Mouse (Mus musculus) myocyte (in vitro differentiated cells): ENCODE measurements around the gene Jup. TPM values are rescaled to one million over a fixed set of nuclear protein-coding genes. Genes with fewer than 3 reads are reported as not detected.
A peak's percentile ranks its signal among the peaks of the same experiment; 100 is the strongest.

Experiments used
- H3K27me3 ChIP-seq: one replicate; pipeline ENCODE4 v1.6.1; 2011; ENCODE audit not compliant: control insufficient read depth, insufficient read depth, insufficient read length
- H3K36me3 ChIP-seq: one replicate; pipeline ENCODE4 v1.6.1; 2011; ENCODE audit not compliant: control insufficient read depth, insufficient read depth
- H3K4me2 ChIP-seq: one replicate; pipeline ENCODE4 v1.6.1; 2011; ENCODE audit warnings: low read depth, control low read depth
- H3K4me3 ChIP-seq: one replicate; pipeline ENCODE4 v1.5.1; 2011; ENCODE audit warnings: mild to moderate bottlenecking, control low read depth, moderate library complexity
- H3K79me2 ChIP-seq: one replicate; pipeline ENCODE4 v1.6.1; 2011; ENCODE audit not compliant: control insufficient read depth, insufficient read depth
- H3ac ChIP-seq: one replicate; pipeline ENCODE4 v1.6.1; 2011; ENCODE audit not compliant: control insufficient read depth, insufficient read length
- CEBPB ChIP-seq: IDR thresholded peaks from 2 replicates; pipeline ENCODE4 v1.6.1; 2011; ENCODE audit warnings: mild to moderate bottlenecking, moderate library complexity; ENCODE audit not compliant: poor library complexity, insufficient read depth, severe bottlenecking
- E2F4 ChIP-seq: IDR thresholded peaks from one replicate; pipeline ENCODE4 v1.6.1; 2011; ENCODE audit warnings: mild to moderate bottlenecking, control low read depth, moderate library complexity; ENCODE audit not compliant: insufficient read depth
- MAX ChIP-seq: IDR thresholded peaks from one replicate; pipeline ENCODE4 v1.6.1; 2011; ENCODE audit warnings: low read depth, mild to moderate bottlenecking, control low read depth
- MYOD1 ChIP-seq, 3 experiments: IDR thresholded peaks; one replicate each; pipeline ENCODE4 v1.6.1; 2011; ENCODE audit warnings: control low read depth in 2 of 3, low read depth in 2 of 3, mild to moderate bottlenecking in 2 of 3, moderate library complexity in 1 of 3; ENCODE audit not compliant: insufficient read length in 2 of 3, control insufficient read depth in 1 of 3
- MYOG ChIP-seq, 3 experiments: IDR thresholded peaks; one replicate each; pipeline ENCODE4 v1.6.1; 2011; ENCODE audit warnings: control low read depth in 2 of 3, low read depth in 2 of 3, mild to moderate bottlenecking in 2 of 3; ENCODE audit not compliant: insufficient read length in 2 of 3, control insufficient read depth in 1 of 3, insufficient read depth in 1 of 3
- POLR2A ChIP-seq: IDR thresholded peaks from one replicate; pipeline ENCODE4 v1.6.1; 2011; ENCODE audit warnings: low read depth, mild to moderate bottlenecking, control low read depth, moderate library complexity; ENCODE audit not compliant: insufficient read length
- POLR2AphosphoS2 ChIP-seq: IDR thresholded peaks from one replicate; pipeline ENCODE4 v1.6.1; 2011; ENCODE audit warnings: low read depth, control low read depth; ENCODE audit not compliant: insufficient read length
- REST ChIP-seq: IDR thresholded peaks from one replicate; pipeline ENCODE4 v1.6.1; 2011; ENCODE audit warnings: mild to moderate bottlenecking, control low read depth, moderate library complexity; ENCODE audit not compliant: insufficient read depth, insufficient read length
- SRF ChIP-seq: IDR thresholded peaks from one replicate; pipeline ENCODE4 v1.6.1; 2011; ENCODE audit warnings: low read depth; ENCODE audit not compliant: control insufficient read depth, insufficient read length
- TCF12 ChIP-seq: IDR thresholded peaks from one replicate; pipeline ENCODE4 v1.6.1; 2011; ENCODE audit warnings: mild to moderate bottlenecking, control low read depth; ENCODE audit not compliant: poor library complexity, insufficient read depth, severe bottlenecking
- TCF3 ChIP-seq: IDR thresholded peaks from one replicate; pipeline ENCODE4 v1.6.1; 2011; ENCODE audit warnings: low read depth, control low read depth; ENCODE audit not compliant: insufficient read length
- USF1 ChIP-seq: IDR thresholded peaks from one replicate; pipeline ENCODE4 v1.6.1; 2011; ENCODE audit warnings: low read depth, mild to moderate bottlenecking, control low read depth, moderate library complexity
- polyA plus RNA-seq: library from polyadenylated mRNA; unstranded; fragments of >200 nt; fragmentation: generic; extraction: Trizol; gene quantifications from one replicate; pipeline ENCODE4 v1.2.1, GENCODE M21; 2012; ENCODE audit warnings: missing spikeins

The Jup gene
- polyA plus RNA-seq, 1 experiment, result 161 TPM

DNA sequence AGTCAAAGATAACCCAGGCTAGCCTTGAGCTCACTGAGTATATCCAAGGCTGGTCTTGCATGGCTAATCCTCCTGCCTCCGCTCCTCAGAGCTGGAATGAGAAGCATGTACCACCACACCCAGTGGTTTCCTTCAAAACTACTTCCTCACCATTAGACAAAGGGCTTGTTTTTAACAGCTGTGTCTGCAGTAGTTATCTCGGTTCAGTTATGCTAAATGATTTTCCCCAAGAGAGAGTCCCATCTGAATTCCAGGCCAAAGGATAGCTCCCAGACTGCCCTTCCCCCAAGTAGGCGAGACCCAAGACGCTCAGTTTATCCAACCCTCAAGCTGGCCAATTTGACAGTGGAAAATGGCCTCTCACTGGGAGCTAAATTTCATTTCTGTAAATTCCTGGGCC lies 21.6 kb downstream of the Jup start:
- no peak overlapping the region for H3K4me2 ChIP-seq
- H3K36me3 ChIP-seq, result peaks cover 60% of the 10 kb centered on the region
- H3ac ChIP-seq, result no peak overlapping the region
- H3K79me2 ChIP-seq, result no peaks in the 10 kb centered on the region
- no peak overlapping the region for H3K4me3 ChIP-seq
- H3K27me3 ChIP-seq, result no peaks in the 10 kb centered on the region
- TF ChIP-seq MYOG (IDR thresholded peaks at IDR 0.05; ENCODE audit: control insufficient read depth in 1 of 3, insufficient read depth in 1 of 3, insufficient read length in 2 of 3, low read depth in 2 of 3) (peak in 2 of 3 experiments; percentile 9 to 13), USF1 (no peak)

DNA sequence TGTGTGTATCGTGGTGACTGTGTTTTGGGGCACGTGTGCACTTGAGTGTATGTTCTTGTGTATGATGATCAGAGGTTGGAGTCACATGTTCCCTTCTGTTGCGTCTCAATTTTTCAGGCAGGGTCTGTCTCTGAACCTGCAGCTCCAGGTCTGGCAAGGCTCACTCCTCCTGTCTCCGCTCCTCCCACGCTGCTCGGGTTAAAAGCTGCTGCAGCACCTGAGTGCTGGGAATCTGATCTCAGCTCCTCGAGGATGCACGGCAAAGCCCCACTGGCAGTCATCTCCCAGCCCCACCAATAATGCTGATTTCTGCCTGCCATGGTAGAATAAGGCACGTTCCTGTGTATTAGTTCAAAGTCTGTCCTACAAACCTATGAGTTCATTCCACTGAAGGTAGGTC lies 22.4 kb downstream of the Jup start:
- Histone ChIP-seq H3ac (no peak overlapping the region), H3K36me3 (peaks cover 58% of the 10 kb centered on the region), H3K4me3 (no peak overlapping the region), H3K27me3 (no peaks in the 10 kb centered on the region), H3K4me2 (no peak overlapping the region), H3K79me2 (no peaks in the 10 kb centered on the region)
- no peak for TF ChIP-seq POLR2AphosphoS2
- TF ChIP-seq POLR2A, result no peak
- no peak for TF ChIP-seq MAX
- TF ChIP-seq SRF, result no peak
- TF ChIP-seq TCF12, result no peak
- TF ChIP-seq CEBPB, result no peak
- no peak for TF ChIP-seq REST
- no peak for TF ChIP-seq TCF3
- TF ChIP-seq E2F4, result no peak
- no peak for TF ChIP-seq USF1
- no peak for TF ChIP-seq MYOG (IDR thresholded peaks at IDR 0.05; ENCODE audit: control insufficient read depth in 1 of 3, insufficient read depth in 1 of 3, insufficient read length in 2 of 3, low read depth in 2 of 3)
- no peak for TF ChIP-seq MYOD1 (IDR thresholded peaks at IDR 0.05; ENCODE audit: control insufficient read depth in 1 of 3, insufficient read length in 2 of 3, low read depth in 2 of 3)

DNA sequence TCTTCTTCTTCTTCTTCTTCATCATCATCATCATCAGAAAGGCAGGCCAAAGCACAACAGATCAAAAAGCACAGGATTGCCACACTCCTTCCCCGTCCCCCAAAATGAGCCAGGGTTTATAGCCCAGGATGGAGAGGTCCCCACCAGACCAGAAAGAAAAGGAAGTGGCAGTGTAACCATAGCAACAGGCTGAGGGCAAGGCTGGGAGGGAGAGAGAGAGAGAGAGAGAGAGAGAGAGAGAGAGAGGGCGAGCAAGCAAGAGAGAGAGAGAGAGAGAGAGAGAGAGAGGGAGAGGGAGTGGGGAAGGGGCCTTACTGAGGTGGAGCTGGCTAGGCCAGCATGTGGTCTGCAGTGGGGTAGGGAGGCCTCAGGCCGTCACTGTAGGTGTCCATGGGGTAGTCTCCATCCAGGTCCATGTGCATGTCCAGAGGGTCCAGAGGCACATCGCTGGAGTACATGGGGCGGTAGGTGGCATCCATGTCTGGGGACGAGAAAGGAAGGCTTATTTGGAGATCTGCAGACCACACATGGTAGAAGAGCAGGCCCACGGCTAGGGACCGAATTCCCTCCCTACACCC lies 25.5 kb downstream of the Jup start:
- Histone ChIP-seq H3K4me3 (no peak overlapping the region), H3ac (no peak overlapping the region), H3K79me2 (no peaks in the 10 kb centered on the region), H3K27me3 (no peaks in the 10 kb centered on the region), H3K36me3 (peaks cover 44% of the 10 kb centered on the region), H3K4me2 (no peak overlapping the region)
- TF ChIP-seq MYOG (IDR thresholded peaks at IDR 0.05; ENCODE audit: control insufficient read depth in 1 of 3, insufficient read depth in 1 of 3, insufficient read length in 2 of 3, low read depth in 2 of 3), result no peak
- no peak for TF ChIP-seq MAX
- TF ChIP-seq SRF, result no peak
- no peak for TF ChIP-seq E2F4
- no peak for TF ChIP-seq MYOD1 (IDR thresholded peaks at IDR 0.05; ENCODE audit: control insufficient read depth in 1 of 3, insufficient read length in 2 of 3, low read depth in 2 of 3)
- no peak for TF ChIP-seq TCF12
- no peak for TF ChIP-seq POLR2AphosphoS2
- TF ChIP-seq USF1, result no peak

DNA sequence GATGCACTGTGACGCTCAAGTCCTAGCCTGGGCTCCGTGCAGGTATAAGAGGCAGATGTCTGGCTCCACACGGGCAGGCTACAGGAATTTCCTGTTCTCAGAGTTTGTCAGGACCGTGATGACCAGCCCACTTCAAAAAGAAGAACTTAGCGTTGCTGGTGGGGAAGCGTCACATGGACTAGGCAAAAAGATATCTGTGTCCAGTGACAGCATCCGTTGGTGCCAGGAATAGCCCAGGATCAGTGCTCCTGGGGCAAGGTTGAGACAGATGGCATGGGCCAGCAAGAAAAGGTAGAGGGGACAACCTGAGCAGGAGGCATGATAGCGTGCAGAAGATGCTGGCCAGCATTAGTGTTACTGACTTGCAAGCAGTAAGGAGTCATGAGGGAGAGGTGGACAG lies 27.7 kb downstream of the Jup start:
- H3K4me3 ChIP-seq, result no peak overlapping the region
- H3ac ChIP-seq, result no peak overlapping the region
- no peaks in the 10 kb centered on the region for H3K79me2 ChIP-seq
- peaks cover 23% of the 10 kb centered on the region for H3K36me3 ChIP-seq
- no peak for TF ChIP-seq TCF3
- no peak for TF ChIP-seq POLR2A
- no peak for TF ChIP-seq MYOD1 (IDR thresholded peaks at IDR 0.05; ENCODE audit: control insufficient read depth in 1 of 3, insufficient read length in 2 of 3, low read depth in 2 of 3)
- TF ChIP-seq SRF, result no peak
- no peak for TF ChIP-seq MYOG (IDR thresholded peaks at IDR 0.05; ENCODE audit: control insufficient read depth in 1 of 3, insufficient read depth in 1 of 3, insufficient read length in 2 of 3, low read depth in 2 of 3)
- TF ChIP-seq REST, result no peak
- TF ChIP-seq TCF12, result no peak
- TF ChIP-seq POLR2AphosphoS2, result no peak
- no peak for TF ChIP-seq USF1
- H3K27me3 ChIP-seq, result no peaks in the 10 kb centered on the region
- H3K4me2 ChIP-seq, result no peak overlapping the region

DNA sequence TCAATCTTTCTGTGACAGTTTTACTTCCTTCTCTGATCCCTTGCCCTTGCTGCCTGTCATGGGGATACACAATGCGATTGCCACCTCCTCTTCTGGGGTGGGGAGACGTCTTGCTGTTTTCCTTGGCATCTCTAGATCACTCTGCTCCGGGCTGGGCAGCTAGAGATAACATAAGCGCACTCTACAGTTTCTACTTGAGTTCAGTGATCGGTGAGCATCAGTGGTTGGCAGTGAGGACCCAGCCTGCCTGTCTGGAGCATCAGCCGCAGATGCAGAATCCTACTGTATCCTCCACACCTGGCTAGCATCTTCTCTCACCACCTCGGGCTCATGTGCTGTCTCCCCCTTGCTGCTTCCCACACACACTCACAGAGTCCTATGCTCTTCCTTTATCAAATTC lies 28.4 kb downstream of the Jup start:
- H3ac ChIP-seq, result no peak overlapping the region
- no peaks in the 10 kb centered on the region for H3K79me2 ChIP-seq
- peaks cover 22% of the 10 kb centered on the region for H3K36me3 ChIP-seq
- TF ChIP-seq POLR2AphosphoS2, result peak; percentile 23
- TF ChIP-seq USF1, result no peak
- no peak for TF ChIP-seq SRF
- H3K4me3 ChIP-seq, result no peak overlapping the region
- no peaks in the 10 kb centered on the region for H3K27me3 ChIP-seq
- no peak overlapping the region for H3K4me2 ChIP-seq
